Mouse (Mus musculus) kidney, adult 2 months (tissue): ENCODE results near the gene Mepe.

Source experiments
- CTCF ChIP-seq: fragments of 200-500 bp; conservative IDR thresholded peaks from 2 replicates; pipeline ENCODE4 v1.5.1; 2011; ENCODE audit warnings: low read depth, mild to moderate bottlenecking, control low read depth, low read length, moderate library complexity, mixed read lengths; ENCODE audit not compliant: insufficient read depth, insufficient read length
- POLR2A ChIP-seq: fragments of 200-500 bp; IDR thresholded peaks from one replicate; pipeline ENCODE4 v1.6.1; 2011; ENCODE audit warnings: low read depth, low read length, control low read depth

GRCm38 (mm10) chr5:104294201-104294600 is 30.9 kb upstream of the Mepe start:
- TF ChIP-seq CTCF (no peak), POLR2A (no peak)
